Mouse (Mus musculus) right cerebral cortex, postnatal 25 days (tissue): ENCODE data around the gene Tspan31.

Experiments
- DNase-seq: peaks from one replicate; pipeline ENCODE4 v3.0.0; 2022

The Tspan31 gene

GRCm38 (mm10) chr10:127070190-127071121 lies at the start of gene Tspan31:
Gene Tspan31 (minus strand): TSS chr10:127070264.
- DNase-seq, result peak; percentile 90

- DNase-seq, result no peak
Measured at GRCm38 (mm10) chr10:127119229-127119628, 49.2 kb upstream of the Tspan31 start.

GRCm38 (mm10) chr10:127118470-127118869 lies 48.4 kb upstream of the Tspan31 start:
- no peak for DNase-seq

- no peak for DNase-seq
Measured at GRCm38 (mm10) chr10:127115068-127115467, 45.0 kb upstream of the Tspan31 start.

- no peak for DNase-seq
Measured at GRCm38 (mm10) chr10:127114408-127114807, 44.3 kb upstream of the Tspan31 start.

GRCm38 (mm10) chr10:127111001-127111887 lies 41.2 kb upstream of the Tspan31 start:
- no peak for DNase-seq

- DNase-seq, result no peak
Measured at GRCm38 (mm10) chr10:127108262-127108583, 38.2 kb upstream of the Tspan31 start.

- no peak for DNase-seq
Measured at GRCm38 (mm10) chr10:127107563-127108261, 37.6 kb upstream of the Tspan31 start.

GRCm38 (mm10) chr10:127103631-127104030 lies 33.6 kb upstream of the Tspan31 start:
- DNase-seq, result no peak

GRCm38 (mm10) chr10:127101151-127101550 lies 31.1 kb upstream of the Tspan31 start:
- no peak for DNase-seq

- DNase-seq, result no peak
Measured at GRCm38 (mm10) chr10:127100414-127100813, 30.4 kb upstream of the Tspan31 start.

GRCm38 (mm10) chr10:127099868-127100267 lies 29.8 kb upstream of the Tspan31 start:
- DNase-seq, result no peak

- DNase-seq, result no peak
Measured at GRCm38 (mm10) chr10:127099191-127099590, 29.1 kb upstream of the Tspan31 start.

GRCm38 (mm10) chr10:127098514-127098913 lies 28.4 kb upstream of the Tspan31 start:
- DNase-seq, result no peak

- DNase-seq, result no peak
Measured at GRCm38 (mm10) chr10:127094382-127094802, 24.3 kb upstream of the Tspan31 start.

GRCm38 (mm10) chr10:127092742-127093141 lies 22.7 kb upstream of the Tspan31 start:
- no peak for DNase-seq

- DNase-seq, result peak; percentile 60
Measured at GRCm38 (mm10) chr10:127091507-127092396, 21.7 kb upstream of the Tspan31 start.

- peak; percentile 55 for DNase-seq
Measured at GRCm38 (mm10) chr10:127090560-127091411, 20.7 kb upstream of the Tspan31 start.

GRCm38 (mm10) chr10:127085633-127086032 lies 15.6 kb upstream of the Tspan31 start:
- no peak for DNase-seq

GRCm38 (mm10) chr10:127085052-127085451 lies 15.0 kb upstream of the Tspan31 start:
- no peak for DNase-seq

- no peak for DNase-seq
Measured at GRCm38 (mm10) chr10:127083915-127084306, 13.8 kb upstream of the Tspan31 start.
